Mouse (Mus musculus) right cerebral cortex, postnatal 4 days (tissue): ENCODE measurements around the gene Calcr.
"Not testable (repeated sequence)": the region's sequence is repeated elsewhere in the genome, so short reads cannot be mapped to it uniquely, and the experiment has no call there.

Source experiments
- DNase-seq: peaks from one replicate; pipeline ENCODE4 v3.0.0-alpha.2; 2022

Calcr gene

GRCm38 (mm10) chr6:3764230-3764764 is at the start of gene Calcr:
Gene Calcr, minus strand, starts transcription at chr6:3764714.
- DNase-seq = no peak

DNA sequence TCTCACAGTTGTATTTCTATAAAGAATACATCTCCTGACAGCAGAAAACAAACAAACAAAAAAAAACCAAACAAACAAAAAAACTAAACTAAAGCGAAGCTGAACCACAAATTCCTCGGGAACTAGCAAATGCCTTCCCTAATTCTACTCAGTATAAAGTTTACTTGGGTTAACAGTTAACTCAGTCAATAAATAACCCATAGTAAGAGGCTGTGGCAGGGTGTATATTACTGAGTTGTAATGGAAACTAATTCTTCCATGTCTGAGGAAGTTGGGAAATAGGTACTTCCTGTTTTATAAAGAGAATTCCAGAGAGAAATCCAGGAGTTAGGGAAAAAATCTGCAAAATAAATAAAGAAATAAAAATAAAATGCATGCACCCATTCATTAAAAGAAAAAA is 3.0 kb upstream of the Calcr start:
- no peak for DNase-seq

- DNase-seq = peak; percentile 16
Observed at GRCm38 (mm10) chr6:3763171-3763967, 1.1 kb downstream of the Calcr start.

DNA sequence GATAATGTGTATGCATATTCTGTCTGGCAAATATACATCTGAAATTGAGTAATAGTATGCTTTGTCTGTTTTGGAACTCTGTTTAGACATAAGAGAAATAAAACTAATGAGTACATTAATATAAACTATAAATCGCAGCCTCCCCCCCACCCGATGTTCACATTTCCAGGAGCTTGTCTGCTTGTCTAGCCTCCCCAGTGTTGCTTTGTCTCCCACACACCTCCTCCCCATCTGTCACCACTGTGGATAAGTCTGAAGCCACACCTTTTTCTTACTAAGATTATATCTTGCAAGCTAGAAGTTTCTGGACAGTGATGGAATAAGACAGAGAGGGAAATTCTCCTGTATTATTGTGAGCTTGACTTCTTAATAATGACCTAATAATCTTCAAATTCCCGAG is 12.9 kb downstream of the Calcr start:
- DNase-seq = no peak

DNA sequence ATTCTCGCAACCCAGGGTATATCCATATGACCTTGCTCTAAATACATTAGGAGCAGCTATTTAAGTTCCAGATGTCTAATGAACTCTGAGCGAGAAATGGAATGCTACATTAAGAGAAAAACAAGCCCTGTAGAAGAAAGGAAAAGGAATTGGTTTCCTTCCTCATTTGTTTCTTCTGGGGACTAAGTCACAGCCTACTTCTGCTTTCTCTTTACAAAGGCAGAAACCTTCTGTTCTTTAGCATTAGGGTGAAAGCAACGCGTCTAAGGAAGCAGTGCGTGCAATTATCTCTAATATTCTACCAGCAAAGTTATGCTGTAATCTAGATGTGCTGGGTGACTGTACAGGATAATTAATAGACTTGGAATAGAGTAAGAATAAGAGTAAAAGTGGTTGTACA is 14.9 kb downstream of the Calcr start:
- no peak for DNase-seq

GRCm38 (mm10) chr6:3745546-3745945 is 19.0 kb downstream of the Calcr start:
- DNase-seq = no peak

DNA sequence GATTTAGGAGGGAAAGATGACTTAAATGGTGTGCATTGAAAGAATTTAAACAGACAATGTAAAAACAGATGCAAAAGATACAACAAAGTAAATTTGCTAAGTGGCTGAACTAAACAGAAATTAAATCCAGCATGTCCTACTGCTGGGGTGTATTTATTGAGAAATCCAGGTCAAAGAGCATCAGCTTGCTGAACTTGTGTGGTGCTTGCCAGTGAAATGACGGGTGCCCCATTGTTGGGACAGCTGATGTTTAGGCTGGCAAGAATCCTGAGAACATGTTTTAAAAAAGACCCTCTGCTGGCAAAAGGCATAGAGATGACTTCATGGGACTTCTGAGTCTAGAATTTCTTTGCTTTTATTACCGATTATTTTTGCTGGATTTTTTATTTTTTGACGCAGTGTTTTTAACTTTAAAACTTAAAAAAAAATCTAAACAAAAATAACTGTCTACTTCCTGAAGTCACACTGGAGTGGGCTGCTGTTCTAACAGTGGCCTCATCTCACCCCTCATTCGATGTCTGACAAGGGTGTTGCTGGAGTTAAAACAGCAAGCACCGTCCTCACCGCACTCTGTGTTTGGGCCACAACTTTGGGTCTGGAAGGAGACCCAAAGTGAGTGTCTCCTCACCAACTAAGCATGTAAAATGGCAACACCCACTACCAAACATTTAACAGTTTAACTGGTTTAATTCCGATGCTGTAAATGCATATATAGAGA is 22.4 kb downstream of the Calcr start:
- no peak for DNase-seq

- no peak for DNase-seq
Observed at GRCm38 (mm10) chr6:3741296-3741695, 23.2 kb downstream of the Calcr start.

GRCm38 (mm10) chr6:3730246-3730867 is 34.2 kb downstream of the Calcr start:
- no peak for DNase-seq

DNA sequence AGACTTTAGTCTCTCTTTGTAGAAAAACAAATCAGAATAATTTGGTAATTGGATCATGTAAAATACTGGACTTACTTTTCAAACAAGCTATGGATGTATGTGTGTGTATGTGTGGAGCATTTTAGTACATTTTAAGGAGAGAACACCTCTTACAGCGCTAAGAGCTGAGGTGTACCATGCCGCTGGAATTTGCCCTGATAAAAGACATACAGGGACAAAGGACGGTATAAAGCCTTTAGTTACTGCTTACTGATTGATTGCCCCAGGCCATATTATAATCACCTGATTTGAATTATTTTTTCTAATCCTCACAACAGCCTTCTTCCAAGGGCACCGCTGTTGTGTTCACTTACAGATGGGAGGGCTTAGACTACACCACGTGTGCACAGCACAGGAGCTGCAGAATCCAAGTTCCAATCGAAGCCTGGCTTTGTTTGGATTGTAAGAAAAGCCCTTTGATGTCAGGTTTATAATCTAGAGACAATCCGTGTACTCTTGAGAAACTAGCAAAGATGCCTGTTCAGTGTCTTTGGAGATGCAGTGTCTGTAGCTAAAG is 76.3 kb downstream of the Calcr start:
- DNase-seq = no peak

DNA sequence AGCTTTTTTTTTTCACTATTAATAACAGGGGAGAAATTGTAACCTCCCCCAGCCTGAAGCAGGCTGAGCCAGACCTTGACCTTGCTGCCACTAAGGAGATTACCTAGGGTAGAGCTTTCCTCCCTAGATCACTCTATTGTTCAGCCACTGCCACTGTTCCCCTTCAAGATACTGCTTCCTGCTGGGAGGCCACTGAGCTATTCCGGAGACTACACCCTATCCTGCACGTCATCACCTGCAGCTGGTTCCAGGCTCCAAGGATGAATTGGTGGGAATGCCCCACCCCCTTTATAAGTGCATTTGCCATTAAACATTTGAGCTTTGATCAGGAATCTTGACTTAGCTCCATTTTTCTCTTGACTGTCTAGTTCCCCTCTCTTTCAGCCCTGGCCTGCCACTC is 86.2 kb downstream of the Calcr start:
- DNase-seq = not testable (repeated sequence)

- no peak for DNase-seq
Observed at GRCm38 (mm10) chr6:3677806-3678205, 86.7 kb downstream of the Calcr start.

DNA sequence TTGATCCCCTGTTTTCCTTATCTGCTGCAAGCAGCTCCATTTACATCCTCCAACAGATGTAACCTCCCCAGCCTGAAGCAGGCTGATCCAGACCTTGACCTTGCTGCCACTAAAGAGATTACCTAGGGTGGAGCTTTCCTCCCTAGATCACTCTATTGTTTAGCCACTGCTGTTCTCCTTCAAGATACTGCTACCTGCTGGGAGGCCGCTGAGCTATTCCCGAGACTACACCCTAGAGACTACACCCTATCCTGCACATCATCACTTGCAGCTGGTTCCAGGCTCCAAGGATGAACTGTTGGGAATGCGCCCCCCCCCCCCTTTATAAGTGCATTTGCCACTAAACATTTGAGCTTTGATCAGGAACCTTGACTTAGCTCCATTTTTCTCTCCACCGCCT is 92.6 kb downstream of the Calcr start:
- DNase-seq = not testable (repeated sequence)

DNA sequence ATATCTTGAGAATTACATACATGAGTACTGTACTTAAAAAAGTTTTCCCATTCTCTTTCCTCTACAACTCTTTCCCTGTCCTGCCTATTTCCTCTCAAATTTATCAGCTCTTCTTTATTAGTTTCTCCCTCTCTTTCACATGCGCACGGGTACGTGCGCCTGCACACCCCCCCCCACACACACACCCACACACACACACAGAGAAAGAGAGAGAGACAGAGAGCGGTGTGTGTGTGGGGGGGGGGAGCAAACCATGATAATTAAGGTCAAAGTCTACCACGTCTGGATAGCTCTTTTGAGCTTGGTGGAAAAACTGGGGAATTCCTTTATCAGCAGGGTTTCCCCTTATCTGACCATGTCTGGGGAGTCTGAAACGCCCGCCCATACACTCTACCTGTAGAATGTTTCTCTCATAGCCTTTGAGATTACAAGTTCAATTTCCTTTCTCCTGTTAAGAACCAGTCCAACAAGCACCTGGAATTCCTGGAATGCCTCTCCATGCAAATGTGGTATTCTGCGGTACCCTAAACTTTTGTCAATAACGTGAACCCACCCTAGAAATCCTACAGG is 100.3 kb downstream of the Calcr start:
- DNase-seq = no peak

- DNase-seq = no peak
Observed at GRCm38 (mm10) chr6:3658405-3658804, 106.1 kb downstream of the Calcr start.
